Mouse (Mus musculus) brown adipose tissue, adult 24 weeks (tissue): ENCODE results near the gene Eef1akmt2. TPM values are rescaled to one million over a fixed set of nuclear protein-coding genes. Genes with fewer than 3 reads are reported as not detected.

Experiments used
- polyA plus RNA-seq: library from polyadenylated mRNA; stranded (reverse); fragments of >200 nt; gene quantifications from 2 replicates; pipeline ENCODE4 v1.2.4, GENCODE M21; 2012; ENCODE audit not compliant: missing spikeins, insufficient read depth, insufficient read length

The Eef1akmt2 gene
- polyA plus RNA-seq, 1 experiment: 35.9 TPM

Other genes starting within 250 kb of the Eef1akmt2 start
- gene Lhpp, start 242.0 kb downstream of the Eef1akmt2 start, polyA plus RNA-seq: 11.1 and 13.9 TPM in 2 replicates
- gene Fam53b, start 38.8 kb downstream of the Eef1akmt2 start, polyA plus RNA-seq: 44.1 and 50.2 TPM in 2 replicates
- gene Abraxas2, start 6.6 kb upstream of the Eef1akmt2 start, polyA plus RNA-seq: 24.7 and 25.6 TPM in 2 replicates
- 11.4 and 13.0 TPM in 2 replicates for gene Zranb1, start 78.5 kb upstream of the Eef1akmt2 start, polyA plus RNA-seq